Mouse (Mus musculus) midbrain, embryonic 14.5 days (tissue): ENCODE measurements around the gene Ftsj3. TPM values are rescaled to one million over a fixed set of nuclear protein-coding genes. Genes with fewer than 3 reads are reported as not detected.

Experiments
- ATAC-seq: fragments of 200-750 bp; cut with Nextera tagmentation; 2 replicates; pipeline ENCODE4 v1.8.0; 2017; ENCODE audit warnings: moderate number of reproducible peaks, moderate library complexity; ENCODE audit not compliant: low FRiP score, low TSS enrichment
- DNase-seq: peaks from one replicate; pipeline ENCODE4 v3.0.0-alpha.2; 2015
- H3K27ac ChIP-seq: fragments of 300-500 bp; sonication (generic); replicated peaks from 2 replicates; pipeline ENCODE4 v1.5.1; 2014; ENCODE audit warnings: mild to moderate bottlenecking, low read depth, low read length, moderate library complexity
- H3K27me3 ChIP-seq: fragments of 300-500 bp; sonication (generic); 2 replicates; pipeline ENCODE4 v1.6.1; 2014; ENCODE audit warnings: low read length, control low read depth, mixed read lengths; ENCODE audit not compliant: control insufficient read depth, insufficient read depth
- H3K36me3 ChIP-seq: fragments of 300-500 bp; sonication (generic); 2 replicates; pipeline ENCODE4 v1.6.1; 2014; ENCODE audit warnings: low read length, control low read depth; ENCODE audit not compliant: control insufficient read depth, insufficient read depth
- H3K4me1 ChIP-seq: fragments of 300-500 bp; sonication (generic); 2 replicates; pipeline ENCODE4 v1.6.1; 2014; ENCODE audit warnings: mild to moderate bottlenecking, antibody characterized with exemption, low read length, control low read depth; ENCODE audit not compliant: control insufficient read depth, insufficient read depth
- H3K4me2 ChIP-seq: fragments of 300-500 bp; sonication (generic); 2 replicates; pipeline ENCODE4 v1.6.1; 2014; ENCODE audit warnings: mild to moderate bottlenecking, low read length, moderate library complexity
- H3K4me3 ChIP-seq: fragments of 300-500 bp; sonication (generic); replicated peaks from 2 replicates; pipeline ENCODE4 v1.5.1; 2014; ENCODE audit warnings: low read depth, low read length
- H3K9ac ChIP-seq: fragments of 300-500 bp; sonication (generic); replicated peaks from 2 replicates; pipeline ENCODE4 v1.6.1; 2014; ENCODE audit warnings: mild to moderate bottlenecking, low read length, moderate library complexity
- H3K9me3 ChIP-seq: fragments of 300-500 bp; sonication (generic); 2 replicates; pipeline ENCODE4 v1.6.1; 2016; ENCODE audit warnings: low read length, control low read depth, mixed read lengths; ENCODE audit not compliant: control insufficient read depth
- WGBS: fragments of 180-500 bp; shearing (Covaris S2); extraction: QIAGEN DNeasy Blood & Tissue Kit; methylation state at CpG from one replicate; pipeline ENCODE4 v1.1.7; 2014; 5-methylcytosine and 5-hydroxymethylcytosine counted together
- polyA plus RNA-seq: library from polyadenylated mRNA; unstranded; fragments of >200 nt; fragmentation: Nextera tagmentation; extraction: Ambion mirVana; gene quantifications from 2 replicates; pipeline ENCODE4 v1.2.1, GENCODE M21; 2014

Ftsj3 gene
- polyA plus RNA-seq, 1 experiment from 2014 or later = 30.2 TPM

- Histone ChIP-seq H3K4me3 (no peak overlapping the region), H3K4me2 (no peak overlapping the region), H3K36me3 (no peaks in the 10 kb centered on the region), H3K27ac (no peak overlapping the region), H3K9me3 (no peaks in the 10 kb centered on the region), H3K27me3 (no peaks in the 10 kb centered on the region), H3K9ac (no peak overlapping the region), H3K4me1 (no peaks in the 10 kb centered on the region)
- no peak for ATAC-seq
- WGBS = 88% methylated on average over 7 of the region's 7 CpGs
- DNase-seq = no peak
Measured at GRCm38 (mm10) chr11:106286206-106286605, 30.3 kb upstream of the Ftsj3 start.

- Histone ChIP-seq H3K9me3 (no peaks in the 10 kb centered on the region), H3K27me3 (no peaks in the 10 kb centered on the region), H3K36me3 (no peaks in the 10 kb centered on the region), H3K4me3 (no peak overlapping the region), H3K27ac (no peak overlapping the region), H3K4me2 (no peak overlapping the region), H3K9ac (no peak overlapping the region), H3K4me1 (no peaks in the 10 kb centered on the region)
- DNase-seq (no peak), ATAC-seq (no peak)
- 65% methylated on average over 8 of the region's 8 CpGs for WGBS
Measured at GRCm38 (mm10) chr11:106284126-106284525, 28.2 kb upstream of the Ftsj3 start.

GRCm38 (mm10) chr11:106283371-106283770, 27.5 kb upstream of the Ftsj3 start:
- WGBS = 84% methylated on average over 4 of the region's 4 CpGs
- no peak for ATAC-seq
- no peak for DNase-seq
- H3K4me2 ChIP-seq = no peak overlapping the region
- no peaks in the 10 kb centered on the region for H3K27me3 ChIP-seq
- H3K9me3 ChIP-seq = no peaks in the 10 kb centered on the region
- no peaks in the 10 kb centered on the region for H3K4me1 ChIP-seq
- H3K27ac ChIP-seq = no peak overlapping the region
- H3K36me3 ChIP-seq = no peaks in the 10 kb centered on the region
- no peak overlapping the region for H3K9ac ChIP-seq
- H3K4me3 ChIP-seq = no peak overlapping the region

DNA sequence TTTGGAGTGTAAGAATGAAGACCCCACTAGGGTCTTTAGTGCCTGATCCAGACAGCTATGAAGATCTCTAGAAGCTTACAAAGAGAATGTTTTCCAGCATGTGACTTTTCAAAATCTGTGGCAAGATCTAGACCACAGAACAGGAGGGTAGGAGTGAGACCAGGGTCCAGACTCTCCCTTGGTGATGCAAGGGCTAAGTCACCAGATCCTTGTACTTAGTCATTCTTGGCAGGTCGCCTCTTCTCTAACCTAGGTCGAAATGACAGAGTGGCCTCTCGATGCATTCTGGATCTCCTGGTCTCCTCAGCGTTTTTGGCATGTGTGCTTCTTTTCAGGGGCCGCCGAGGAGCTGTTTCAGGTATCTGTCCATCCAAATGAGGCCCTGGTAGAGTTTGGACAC, 26.6 kb upstream of the Ftsj3 start:
- no peaks in the 10 kb centered on the region for H3K9me3 ChIP-seq
- DNase-seq = no peak
- no peak overlapping the region for H3K4me2 ChIP-seq
- 84% methylated on average over 6 of the region's 6 CpGs for WGBS
- H3K27ac ChIP-seq = no peak overlapping the region
- no peaks in the 10 kb centered on the region for H3K4me1 ChIP-seq
- no peaks in the 10 kb centered on the region for H3K27me3 ChIP-seq
- H3K4me3 ChIP-seq = no peak overlapping the region
- H3K36me3 ChIP-seq = no peaks in the 10 kb centered on the region
- H3K9ac ChIP-seq = no peak overlapping the region
- no peak for ATAC-seq

GRCm38 (mm10) chr11:106276454-106276853, 20.6 kb upstream of the Ftsj3 start, which contains the start of gene Tcam1:
Tcam1 (plus strand) TSS chr11:106276672.
- DNase-seq (peak; percentile 98), ATAC-seq (peak; percentile 59)
- Histone ChIP-seq H3K27ac (no peak within 1 kb of the TSS), H3K4me3 (peak within 1 kb of the TSS; percentile 17; the same call in 1 of the 2 replicates), H3K27me3 (no peaks in the 10 kb centered on the region), H3K4me1 (peaks cover 7% of the 10 kb centered on the region), H3K36me3 (no peaks in the 10 kb centered on the region), H3K9ac (no peak within 1 kb of the TSS), H3K4me2 (peak within 1 kb of the TSS; percentile 53), H3K9me3 (no peaks in the 10 kb centered on the region)
- WGBS = 9% methylated on average over 25 of the region's 25 CpGs

DNA sequence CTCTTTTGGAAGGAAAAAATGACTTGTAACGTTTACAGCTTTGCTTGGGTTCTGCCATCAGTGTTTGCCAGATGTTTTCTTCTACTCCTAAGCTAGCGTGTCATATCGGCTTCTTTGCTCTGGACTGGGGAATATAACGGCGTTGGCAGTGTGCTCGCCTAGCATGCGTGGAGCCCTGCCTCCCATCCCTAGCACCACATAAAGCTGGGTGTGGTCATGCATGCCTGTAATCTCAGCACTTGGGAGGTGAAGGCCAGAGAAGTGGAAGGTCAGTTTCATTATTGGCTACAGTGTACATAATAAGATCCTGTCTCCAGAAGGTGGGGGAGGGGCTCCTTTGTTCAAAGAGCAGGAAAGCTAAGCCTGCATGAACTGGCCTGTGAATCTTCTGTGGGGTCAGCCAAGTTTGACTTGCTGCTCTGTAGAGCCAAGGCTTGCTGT, 19.1 kb upstream of the Ftsj3 start:
- 86% methylated on average over 7 of the region's 7 CpGs for WGBS

GRCm38 (mm10) chr11:106274374-106274773, 18.5 kb upstream of the Ftsj3 start:
- Histone ChIP-seq H3K36me3 (no peaks in the 10 kb centered on the region), H3K4me2 (no peak overlapping the region), H3K9ac (no peak overlapping the region), H3K4me3 (no peak overlapping the region), H3K4me1 (peaks cover 11% of the 10 kb centered on the region), H3K27me3 (no peaks in the 10 kb centered on the region), H3K9me3 (no peaks in the 10 kb centered on the region), H3K27ac (no peak overlapping the region)
- WGBS = 95% methylated on average over 1 of the region's 1 CpGs
- no peak for ATAC-seq
- no peak for DNase-seq

More for the DNA sequence above, 19.1 kb upstream of the Ftsj3 start:
- peaks cover 11% of the 10 kb centered on the region for H3K4me1 ChIP-seq
- H3K9me3 ChIP-seq = no peaks in the 10 kb centered on the region
- no peak for ATAC-seq
- H3K27me3 ChIP-seq = no peaks in the 10 kb centered on the region
- H3K4me3 ChIP-seq = no peak overlapping the region
- H3K27ac ChIP-seq = no peak overlapping the region
- H3K4me2 ChIP-seq = no peak overlapping the region
- H3K9ac ChIP-seq = no peak overlapping the region
- DNase-seq = no peak
- no peaks in the 10 kb centered on the region for H3K36me3 ChIP-seq

- Histone ChIP-seq H3K27me3 (no peaks in the 10 kb centered on the region), H3K4me2 (peak overlapping the region; percentile 82; the same call in 1 of the 2 replicates), H3K9me3 (no peaks in the 10 kb centered on the region), H3K27ac (no peak overlapping the region), H3K4me3 (no peak overlapping the region), H3K36me3 (no peaks in the 10 kb centered on the region), H3K4me1 (peaks cover 11% of the 10 kb centered on the region), H3K9ac (no peak overlapping the region)
- no peak for DNase-seq
- WGBS = 97% methylated on average over 6 of the region's 6 CpGs
- ATAC-seq = no peak
Measured at GRCm38 (mm10) chr11:106273811-106274210, 17.9 kb upstream of the Ftsj3 start.

GRCm38 (mm10) chr11:106273311-106273684, 17.4 kb upstream of the Ftsj3 start:
- DNase-seq (no peak), ATAC-seq (peak; percentile 12; the same call in 1 of the 2 replicates)
- peaks cover 16% of the 10 kb centered on the region for H3K4me1 ChIP-seq
- 21% methylated on average over 16 of the region's 16 CpGs for WGBS
- H3K9ac ChIP-seq = peak overlapping the region; percentile 43
- H3K27me3 ChIP-seq = no peaks in the 10 kb centered on the region
- H3K4me2 ChIP-seq = peak overlapping the region; percentile 82
- H3K36me3 ChIP-seq = no peaks in the 10 kb centered on the region
- H3K4me3 ChIP-seq = peak overlapping the region; percentile 94
- H3K9me3 ChIP-seq = no peaks in the 10 kb centered on the region
- H3K27ac ChIP-seq = peak overlapping the region; percentile 79; the same call in 1 of the 2 replicates
